Mouse (Mus musculus): ENCODE data around the gene Trak2. TPM values are rescaled to one million over a fixed set of nuclear protein-coding genes. Genes with fewer than 3 reads are reported as not detected.
A peak's percentile ranks its signal among the peaks of the same experiment; 100 is the strongest.

Trak2 gene
- polyA plus RNA-seq (2014; fragmentation: Nextera tagmentation; extraction: Ambion mirVana) = 15.5 and 18.4 TPM in 2 replicates

GRCm38 (mm10) chr1:58973366-58974221 is at the start of gene Trak2, which contains the start of gene Stradb:
TSS of gene Trak2 (minus strand) at chr1:58973430.
TSS of gene Stradb (plus strand) at chr1:58973522.
- H3K4me3 ChIP-seq (ENCODE audit: low read depth, low read length) = peak within 1 kb of the TSS; percentile 90
- peak; percentile 98 for ATAC-seq (ENCODE audit: low read depth)
- H3K4me1 ChIP-seq (ENCODE audit: control insufficient read depth, insufficient read depth, low read length) = peaks cover 16% of the 10 kb centered on the region; the same call in 1 of the 2 replicates
- H3K27ac ChIP-seq (ENCODE audit: low read depth, low read length) = peak within 1 kb of the TSS; percentile 85
- H3K9me3 ChIP-seq (ENCODE audit: control insufficient read depth, low read length) = no peaks in the 10 kb centered on the region
- H3K36me3 ChIP-seq (ENCODE audit: control insufficient read depth, insufficient read depth, low read length) = 0 out of 2 replicates have a peak, but pooled peaks cover 8% of the 10 kb centered on the region
- peak within 1 kb of the TSS; percentile 90 for H3K9ac ChIP-seq (replicated peaks; ENCODE audit: low read depth, low read length)
- under 1% methylated on average over 69 of the region's 69 CpGs for WGBS
- peak within 1 kb of the TSS; percentile 75 for H3K4me2 ChIP-seq (ENCODE audit: low read depth, low read length)
- no peaks in the 10 kb centered on the region for H3K27me3 ChIP-seq (ENCODE audit: control insufficient read depth, insufficient read depth, low read length)

- ATAC-seq (ENCODE audit: low read depth) = no peak
- H3K4me3 ChIP-seq (ENCODE audit: low read depth, low read length) = no peak overlapping the region
- no peaks in the 10 kb centered on the region for H3K36me3 ChIP-seq (ENCODE audit: control insufficient read depth, insufficient read depth, low read length)
- H3K4me1 ChIP-seq (ENCODE audit: control insufficient read depth, insufficient read depth, low read length) = no peaks in the 10 kb centered on the region
- no peak overlapping the region for H3K9ac ChIP-seq (replicated peaks; ENCODE audit: low read depth, low read length)
- no peak overlapping the region for H3K27ac ChIP-seq (ENCODE audit: low read depth, low read length)
- whole genome bisulfite sequencing = 76% methylated on average over 3 of the region's 3 CpGs
- no peaks in the 10 kb centered on the region for H3K9me3 ChIP-seq (ENCODE audit: control insufficient read depth, low read length)
- H3K27me3 ChIP-seq (ENCODE audit: control insufficient read depth, insufficient read depth, low read length) = no peaks in the 10 kb centered on the region
- H3K4me2 ChIP-seq (ENCODE audit: low read depth, low read length) = no peak overlapping the region
Measured at GRCm38 (mm10) chr1:59021556-59021955, 48.3 kb upstream of the Trak2 start.

- no peak overlapping the region for H3K4me2 ChIP-seq (ENCODE audit: low read depth, low read length)
- no peaks in the 10 kb centered on the region for H3K4me1 ChIP-seq (ENCODE audit: control insufficient read depth, insufficient read depth, low read length)
- H3K9me3 ChIP-seq (ENCODE audit: control insufficient read depth, low read length) = no peaks in the 10 kb centered on the region
- 50% methylated on average over 4 of the region's 4 CpGs for WGBS
- no peak overlapping the region for H3K27ac ChIP-seq (ENCODE audit: low read depth, low read length)
- no peak overlapping the region for H3K4me3 ChIP-seq (ENCODE audit: low read depth, low read length)
- no peaks in the 10 kb centered on the region for H3K36me3 ChIP-seq (ENCODE audit: control insufficient read depth, insufficient read depth, low read length)
- H3K9ac ChIP-seq (replicated peaks; ENCODE audit: low read depth, low read length) = no peak overlapping the region
- no peaks in the 10 kb centered on the region for H3K27me3 ChIP-seq (ENCODE audit: control insufficient read depth, insufficient read depth, low read length)
- ATAC-seq (ENCODE audit: low read depth) = no peak
Measured at GRCm38 (mm10) chr1:59009250-59009649, 36.0 kb upstream of the Trak2 start.

- no peak overlapping the region for H3K4me3 ChIP-seq (ENCODE audit: low read depth, low read length)
- ATAC-seq (ENCODE audit: low read depth) = no peak
- no peak overlapping the region for H3K9ac ChIP-seq (replicated peaks; ENCODE audit: low read depth, low read length)
- 90% methylated on average over 5 of the region's 5 CpGs for WGBS
- H3K4me1 ChIP-seq (ENCODE audit: control insufficient read depth, insufficient read depth, low read length) = no peaks in the 10 kb centered on the region
- no peaks in the 10 kb centered on the region for H3K27me3 ChIP-seq (ENCODE audit: control insufficient read depth, insufficient read depth, low read length)
- no peak overlapping the region for H3K27ac ChIP-seq (ENCODE audit: low read depth, low read length)
- H3K36me3 ChIP-seq (ENCODE audit: control insufficient read depth, insufficient read depth, low read length) = peaks cover 25% of the 10 kb centered on the region
- H3K9me3 ChIP-seq (ENCODE audit: control insufficient read depth, low read length) = no peaks in the 10 kb centered on the region
- H3K4me2 ChIP-seq (ENCODE audit: low read depth, low read length) = no peak overlapping the region
Measured at GRCm38 (mm10) chr1:58995313-58995712, 22.1 kb upstream of the Trak2 start.

- H3K4me3 ChIP-seq (ENCODE audit: low read depth, low read length) = no peak overlapping the region
- no peak overlapping the region for H3K4me2 ChIP-seq (ENCODE audit: low read depth, low read length)
- H3K9ac ChIP-seq (replicated peaks; ENCODE audit: low read depth, low read length) = no peak overlapping the region
- no peaks in the 10 kb centered on the region for H3K9me3 ChIP-seq (ENCODE audit: control insufficient read depth, low read length)
- H3K27me3 ChIP-seq (ENCODE audit: control insufficient read depth, insufficient read depth, low read length) = no peaks in the 10 kb centered on the region
- ATAC-seq (ENCODE audit: low read depth) = no peak
- H3K36me3 ChIP-seq (ENCODE audit: control insufficient read depth, insufficient read depth, low read length) = peaks cover 25% of the 10 kb centered on the region
- H3K27ac ChIP-seq (ENCODE audit: low read depth, low read length) = no peak overlapping the region
- no peaks in the 10 kb centered on the region for H3K4me1 ChIP-seq (ENCODE audit: control insufficient read depth, insufficient read depth, low read length)
- 18% methylated on average over 1 of the region's 1 CpGs for WGBS
Measured at GRCm38 (mm10) chr1:58993723-58994122, 20.5 kb upstream of the Trak2 start.

GRCm38 (mm10) chr1:58993144-58993543 is 19.9 kb upstream of the Trak2 start:
- no peak for ATAC-seq (ENCODE audit: low read depth)
- no peaks in the 10 kb centered on the region for H3K4me1 ChIP-seq (ENCODE audit: control insufficient read depth, insufficient read depth, low read length)
- H3K27ac ChIP-seq (ENCODE audit: low read depth, low read length) = no peak overlapping the region
- peaks cover 25% of the 10 kb centered on the region for H3K36me3 ChIP-seq (ENCODE audit: control insufficient read depth, insufficient read depth, low read length)
- no peak overlapping the region for H3K4me2 ChIP-seq (ENCODE audit: low read depth, low read length)
- H3K9ac ChIP-seq (replicated peaks; ENCODE audit: low read depth, low read length) = no peak overlapping the region
- H3K27me3 ChIP-seq (ENCODE audit: control insufficient read depth, insufficient read depth, low read length) = no peaks in the 10 kb centered on the region
- H3K9me3 ChIP-seq (ENCODE audit: control insufficient read depth, low read length) = no peaks in the 10 kb centered on the region
- 92% methylated on average over 7 of the region's 7 CpGs for WGBS
- no peak overlapping the region for H3K4me3 ChIP-seq (ENCODE audit: low read depth, low read length)

- 91% methylated on average over 5 of the region's 5 CpGs for WGBS
- peaks cover 46% of the 10 kb centered on the region for H3K36me3 ChIP-seq (ENCODE audit: control insufficient read depth, insufficient read depth, low read length)
- ATAC-seq (ENCODE audit: low read depth) = no peak
Measured at GRCm38 (mm10) chr1:58984586-58984985, 11.4 kb upstream of the Trak2 start.

GRCm38 (mm10) chr1:58982276-58982675 is 9.0 kb upstream of the Trak2 start:
- Histone ChIP-seq H3K4me3 (ENCODE audit: low read depth, low read length) (no peak overlapping the region), H3K27ac (ENCODE audit: low read depth, low read length) (no peak overlapping the region), H3K9ac (replicated peaks; ENCODE audit: low read depth, low read length) (no peak overlapping the region), H3K27me3 (ENCODE audit: control insufficient read depth, insufficient read depth, low read length) (no peaks in the 10 kb centered on the region), H3K4me2 (ENCODE audit: low read depth, low read length) (no peak overlapping the region), H3K4me1 (ENCODE audit: control insufficient read depth, insufficient read depth, low read length) (no peaks in the 10 kb centered on the region), H3K9me3 (ENCODE audit: control insufficient read depth, low read length) (no peaks in the 10 kb centered on the region), H3K36me3 (ENCODE audit: control insufficient read depth, insufficient read depth, low read length) (peaks cover 55% of the 10 kb centered on the region)
- ATAC-seq (ENCODE audit: low read depth) = no peak
- 88% methylated on average over 3 of the region's 3 CpGs for WGBS

More at GRCm38 (mm10) chr1:58984586-58984985, 11.4 kb upstream of the Trak2 start:
- no peak overlapping the region for H3K9ac ChIP-seq (replicated peaks; ENCODE audit: low read depth, low read length)
- H3K4me1 ChIP-seq (ENCODE audit: control insufficient read depth, insufficient read depth, low read length) = no peaks in the 10 kb centered on the region
- H3K27ac ChIP-seq (ENCODE audit: low read depth, low read length) = no peak overlapping the region
- no peaks in the 10 kb centered on the region for H3K27me3 ChIP-seq (ENCODE audit: control insufficient read depth, insufficient read depth, low read length)
- H3K9me3 ChIP-seq (ENCODE audit: control insufficient read depth, low read length) = no peaks in the 10 kb centered on the region
- no peak overlapping the region for H3K4me2 ChIP-seq (ENCODE audit: low read depth, low read length)
- no peak overlapping the region for H3K4me3 ChIP-seq (ENCODE audit: low read depth, low read length)

GRCm38 (mm10) chr1:58972851-58973365 is 322 bp downstream of the Trak2 start:
- Histone ChIP-seq H3K4me2 (ENCODE audit: low read depth, low read length) (peak overlapping the region; percentile 59), H3K9ac (replicated peaks; ENCODE audit: low read depth, low read length) (peak overlapping the region; percentile 90), H3K27me3 (ENCODE audit: control insufficient read depth, insufficient read depth, low read length) (no peaks in the 10 kb centered on the region), H3K4me1 (ENCODE audit: control insufficient read depth, insufficient read depth, low read length) (peaks cover 16% of the 10 kb centered on the region; the same call in 1 of the 2 replicates), H3K27ac (ENCODE audit: low read depth, low read length) (peak overlapping the region; percentile 85), H3K9me3 (ENCODE audit: control insufficient read depth, low read length) (no peaks in the 10 kb centered on the region), H3K36me3 (ENCODE audit: control insufficient read depth, insufficient read depth, low read length) (0 out of 2 replicates have a peak, but pooled peaks cover 6% of the 10 kb centered on the region), H3K4me3 (ENCODE audit: low read depth, low read length) (peak overlapping the region; percentile 90)
- ATAC-seq (ENCODE audit: low read depth) = peak; percentile 48; the same call in 1 of the 2 replicates
- WGBS = under 1% methylated on average over 28 of the region's 28 CpGs
